Mouse (Mus musculus) hindbrain, embryonic 11.5 days (tissue): ENCODE measurements around the gene Fhl3. TPM values are rescaled to one million over a fixed set of nuclear protein-coding genes. Genes with fewer than 3 reads are reported as not detected.
"Not testable (repeated sequence)": the region's sequence is repeated elsewhere in the genome, so short reads cannot be mapped to it uniquely, and the experiment has no call there.

Experiments used
- ATAC-seq: fragments of 200-750 bp; cut with Nextera tagmentation; 2 replicates; pipeline ENCODE4 v1.8.0; 2017; ENCODE audit warnings: mild to moderate bottlenecking, moderate TSS enrichment, moderate library complexity; ENCODE audit not compliant: low FRiP score
- DNase-seq: peaks from one replicate; pipeline ENCODE4 v3.0.0-alpha.2; 2015; ENCODE audit warnings: low spot score
- H3K27ac ChIP-seq: fragments of 300-500 bp; sonication (generic); 2 replicates; pipeline ENCODE4 v1.5.1; 2014; ENCODE audit warnings: mild to moderate bottlenecking, low read depth, low read length
- H3K27me3 ChIP-seq: fragments of 300-500 bp; sonication (generic); 2 replicates; pipeline ENCODE4 v1.6.1; 2014; ENCODE audit warnings: mild to moderate bottlenecking, low read length, moderate library complexity, mixed read lengths; ENCODE audit not compliant: control insufficient read depth, insufficient read depth
- H3K36me3 ChIP-seq: fragments of 300-500 bp; sonication (generic); 2 replicates; pipeline ENCODE4 v1.6.1; 2014; ENCODE audit warnings: mild to moderate bottlenecking, low read length, moderate library complexity, mixed read lengths; ENCODE audit not compliant: control insufficient read depth, insufficient read depth
- H3K4me1 ChIP-seq: fragments of 300-500 bp; sonication (generic); replicated peaks from 2 replicates; pipeline ENCODE4 v1.6.1; 2014; ENCODE audit warnings: low read length, mixed read lengths; ENCODE audit not compliant: control insufficient read depth, insufficient read depth
- H3K4me2 ChIP-seq: fragments of 300-500 bp; sonication (generic); replicated peaks from 2 replicates; pipeline ENCODE4 v1.6.1; 2014; ENCODE audit warnings: mild to moderate bottlenecking, low read depth, low read length
- H3K4me3 ChIP-seq: fragments of 300-500 bp; sonication (generic); 2 replicates; pipeline ENCODE4 v1.5.1; 2014; ENCODE audit warnings: low read depth, low read length
- H3K9ac ChIP-seq: fragments of 300-500 bp; sonication (generic); 2 replicates; pipeline ENCODE4 v1.6.1; 2014; ENCODE audit warnings: low read depth, low read length
- H3K9me3 ChIP-seq: fragments of 300-500 bp; sonication (generic); 2 replicates; pipeline ENCODE4 v1.6.1; 2016; ENCODE audit warnings: low read length; ENCODE audit not compliant: control insufficient read depth
- WGBS: fragments of 180-500 bp; shearing (Covaris S2); extraction: QIAGEN DNeasy Blood & Tissue Kit; methylation state at CpG from one replicate; pipeline ENCODE4 v1.1.7; 2014; 5-methylcytosine and 5-hydroxymethylcytosine counted together
- polyA plus RNA-seq: library from polyadenylated mRNA; unstranded; fragments of >200 nt; fragmentation: Nextera tagmentation; extraction: Ambion mirVana; gene quantifications from 2 replicates; pipeline ENCODE4 v1.2.1, GENCODE M21; 2014

Fhl3 gene
- polyA plus RNA-seq, 1 experiment from 2014 or later = 4.7 TPM

DNA sequence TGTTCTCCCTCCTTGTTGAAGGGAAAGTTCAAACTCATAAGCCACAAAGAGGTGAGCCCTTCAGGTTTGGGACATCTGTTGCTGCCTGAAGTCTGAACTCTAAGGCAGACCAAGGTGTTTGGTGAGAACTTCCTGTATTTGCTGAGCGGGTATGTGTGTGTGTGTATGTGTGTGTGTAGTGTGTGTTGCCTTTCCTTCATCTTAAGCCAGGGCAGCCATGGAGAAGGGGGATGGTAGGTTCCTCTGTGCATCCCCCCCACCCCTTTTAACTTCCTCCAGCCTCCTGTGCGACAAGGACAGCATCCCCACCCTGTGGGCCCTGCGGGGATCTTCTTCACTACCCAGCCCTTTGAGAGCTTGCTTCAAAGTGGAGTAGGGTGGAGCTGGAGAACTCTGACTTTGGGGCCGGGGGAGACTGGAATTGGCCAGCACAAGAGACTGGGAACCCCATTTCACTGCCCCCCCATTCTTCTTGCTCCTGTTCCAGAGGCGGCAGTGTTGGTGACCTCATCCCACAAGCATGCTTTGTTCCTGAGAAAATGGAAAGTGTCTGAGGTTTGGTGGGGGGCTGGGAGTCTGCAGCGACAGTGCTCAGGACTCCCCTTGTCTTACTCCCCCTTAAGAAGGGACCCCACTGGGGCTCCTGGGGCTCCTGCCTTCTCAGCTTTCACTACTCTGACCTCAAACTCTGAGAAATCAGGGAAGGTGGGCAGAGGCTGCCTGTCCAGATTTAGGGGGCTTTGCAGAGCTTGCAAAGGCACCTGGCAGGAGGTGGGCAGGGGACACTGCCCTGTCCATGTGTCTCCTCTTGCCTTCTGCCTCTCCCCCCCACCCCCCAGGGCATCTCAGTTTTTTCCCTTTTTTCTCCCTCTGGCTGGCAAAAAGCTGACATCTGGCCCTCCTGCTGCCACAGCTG, 3.6 kb downstream of the Fhl3 start:
- Histone ChIP-seq H3K4me1 (peaks cover 9% of the 10 kb centered on the region; the same call in 1 of the 2 replicates), H3K27me3 (peaks cover 9% of the 10 kb centered on the region), H3K4me2 (0 out of 2 replicates have a peak overlapping the region, but pooled peaks have one; percentile 3), H3K9me3 (no peaks in the 10 kb centered on the region), H3K4me3 (no peak overlapping the region), H3K27ac (peak overlapping the region; percentile 72), H3K9ac (peak overlapping the region; percentile 15; the same call in 1 of the 2 replicates), H3K36me3 (no peaks in the 10 kb centered on the region)
- WGBS = 9% methylated on average over 6 of the region's 6 CpGs
- ATAC-seq (no peak), DNase-seq (peak; percentile 41)

DNA sequence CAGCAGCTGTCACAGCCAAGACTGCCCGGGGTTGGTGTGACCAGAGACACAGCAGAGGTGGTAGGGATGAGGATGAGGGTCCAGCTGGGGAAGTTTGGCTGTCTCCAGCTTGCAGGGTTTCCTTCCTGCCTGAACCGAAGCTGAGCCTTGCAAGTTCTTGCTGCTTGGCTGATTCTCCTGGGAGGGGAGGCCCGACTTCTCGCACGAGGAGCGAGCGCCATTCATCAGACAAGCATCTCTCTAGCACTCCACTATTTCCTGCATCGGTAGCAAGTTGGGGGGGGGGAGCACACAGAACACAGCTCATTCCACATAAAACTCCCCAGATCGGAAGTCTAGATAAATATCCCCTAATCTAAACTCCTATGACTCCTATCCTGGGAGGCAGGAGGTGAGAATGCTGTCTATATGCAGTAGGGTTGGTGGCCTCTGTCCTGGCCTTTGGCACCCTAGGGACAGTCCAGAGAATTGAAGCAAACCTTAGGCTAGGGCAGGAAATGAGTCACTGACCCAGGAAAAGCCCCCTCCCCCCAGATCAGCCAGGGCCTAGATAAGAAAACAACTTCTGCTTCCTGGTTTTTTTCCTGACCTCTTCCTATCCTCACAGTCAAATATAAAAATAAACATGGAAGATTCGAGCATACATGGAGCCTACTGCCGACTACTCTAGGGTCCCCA, 4.4 kb downstream of the Fhl3 start:
- 0 out of 2 replicates have a peak overlapping the region, but pooled peaks have one; percentile 3 for H3K4me2 ChIP-seq
- ATAC-seq = no peak
- H3K4me3 ChIP-seq = no peak overlapping the region
- WGBS = 20% methylated on average over 11 of the region's 11 CpGs
- H3K9ac ChIP-seq = peak overlapping the region; percentile 15; the same call in 1 of the 2 replicates
- peaks cover 14% of the 10 kb centered on the region for H3K27me3 ChIP-seq
- peak; percentile 41 for DNase-seq
- H3K36me3 ChIP-seq = no peaks in the 10 kb centered on the region
- H3K9me3 ChIP-seq = no peaks in the 10 kb centered on the region
- peaks cover 14% of the 10 kb centered on the region; the same call in 1 of the 2 replicates for H3K4me1 ChIP-seq
- H3K27ac ChIP-seq = peak overlapping the region; percentile 72

DNA sequence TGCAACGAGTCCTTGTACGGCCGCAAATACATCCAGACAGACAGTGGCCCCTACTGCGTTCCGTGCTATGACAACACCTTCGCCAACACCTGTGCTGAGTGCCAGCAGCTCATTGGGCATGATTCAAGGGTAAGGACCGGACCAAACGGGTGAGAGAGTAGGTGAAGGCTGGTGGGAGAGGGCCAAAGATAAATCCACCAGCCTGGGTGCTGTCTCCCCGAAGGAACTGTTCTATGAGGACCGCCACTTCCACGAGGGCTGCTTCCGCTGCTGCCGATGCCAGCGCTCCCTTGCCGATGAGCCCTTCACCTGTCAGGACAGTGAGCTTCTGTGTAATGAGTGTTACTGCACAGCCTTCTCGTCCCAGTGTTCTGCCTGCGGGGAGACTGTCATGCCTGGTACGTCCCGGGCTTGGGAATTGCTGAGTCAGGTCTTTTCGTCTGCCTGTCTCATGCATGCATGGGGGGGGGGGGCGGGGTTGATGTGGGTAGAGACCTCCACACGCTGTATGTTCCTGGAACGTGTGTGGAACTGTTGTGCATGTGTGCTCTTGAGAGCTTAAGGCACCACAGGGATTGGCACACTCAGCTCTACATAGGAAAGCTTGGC, 5.3 kb downstream of the Fhl3 start:
- no peaks in the 10 kb centered on the region for H3K9me3 ChIP-seq
- ATAC-seq (no peak), DNase-seq (no peak)
- no peaks in the 10 kb centered on the region for H3K36me3 ChIP-seq
- no peak overlapping the region for H3K9ac ChIP-seq
- H3K4me1 ChIP-seq = peaks cover 14% of the 10 kb centered on the region; the same call in 1 of the 2 replicates
- no peak overlapping the region for H3K4me2 ChIP-seq
- H3K27me3 ChIP-seq = peaks cover 14% of the 10 kb centered on the region
- H3K27ac ChIP-seq = no peak overlapping the region
- H3K4me3 ChIP-seq = no peak overlapping the region
- 86% methylated on average over 23 of the region's 23 CpGs for WGBS

DNA sequence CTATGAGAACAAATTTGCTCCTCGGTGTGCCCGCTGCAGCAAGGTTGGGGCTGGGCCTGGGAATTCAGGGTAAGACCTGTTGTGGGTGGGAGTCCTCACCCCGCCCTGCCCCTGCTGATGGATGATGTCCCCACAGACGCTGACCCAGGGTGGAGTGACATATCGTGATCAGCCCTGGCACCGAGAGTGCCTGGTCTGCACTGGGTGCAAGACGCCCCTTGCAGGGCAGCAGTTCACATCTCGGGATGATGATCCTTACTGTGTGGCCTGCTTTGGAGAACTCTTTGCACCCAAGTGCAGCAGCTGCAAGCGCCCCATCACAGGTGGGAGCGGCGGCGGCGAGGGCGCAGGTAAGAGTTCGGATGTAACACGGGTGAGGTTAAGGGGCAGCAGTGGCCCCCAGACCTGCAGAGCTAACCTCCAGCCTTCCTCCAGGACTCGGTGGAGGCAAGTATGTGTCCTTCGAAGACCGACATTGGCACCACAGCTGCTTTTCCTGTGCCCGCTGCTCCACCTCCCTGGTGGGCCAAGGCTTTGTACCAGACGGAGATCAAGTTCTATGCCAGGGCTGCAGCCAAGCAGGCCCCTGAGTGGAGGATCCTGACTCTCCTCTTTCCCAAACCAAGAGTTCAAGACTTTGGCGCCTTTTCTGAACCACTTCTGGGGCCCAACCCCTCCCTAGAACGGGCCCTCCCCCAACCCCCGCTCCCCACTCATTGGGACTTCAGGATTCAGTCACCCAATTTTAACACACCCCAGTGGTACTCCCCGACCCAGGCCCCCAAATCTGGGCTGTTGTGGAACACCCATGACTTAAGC, 7.1 kb downstream of the Fhl3 start:
- H3K9me3 ChIP-seq, ATAC-seq, DNase-seq, H3K4me3 ChIP-seq, H3K9ac ChIP-seq, H3K4me2 ChIP-seq, H3K36me3 ChIP-seq, H3K27ac ChIP-seq, H3K27me3 ChIP-seq: not testable (repeated sequence)
- peaks cover 12% of the 10 kb centered on the region; the same call in 1 of the 2 replicates for H3K4me1 ChIP-seq
- 88% methylated on average over 25 of the region's 25 CpGs for WGBS

DNA sequence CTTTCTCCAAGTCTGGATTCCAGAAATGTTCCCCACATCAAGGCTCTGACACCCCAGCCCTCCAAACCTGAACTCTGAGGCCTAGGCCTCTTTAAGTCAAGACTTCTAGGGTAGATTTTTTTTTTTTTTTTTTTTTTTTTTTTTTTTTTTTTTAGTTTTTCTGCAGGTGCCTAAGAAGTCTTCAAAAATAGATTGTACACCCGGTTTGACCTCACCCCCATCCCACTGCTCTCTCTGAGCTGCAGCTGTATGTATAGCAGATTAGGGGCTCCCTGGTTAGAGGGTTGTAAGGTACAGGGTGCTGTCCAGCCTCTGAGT, 7.7 kb downstream of the Fhl3 start:
- Histone ChIP-seq H3K4me1 (peaks cover 12% of the 10 kb centered on the region; the same call in 1 of the 2 replicates), H3K27ac (0 out of 2 replicates have a peak overlapping the region, but pooled peaks have one; percentile 33)
- H3K27me3 ChIP-seq, ATAC-seq, H3K4me2 ChIP-seq, H3K36me3 ChIP-seq, DNase-seq, H3K4me3 ChIP-seq, H3K9ac ChIP-seq, H3K9me3 ChIP-seq: not testable (repeated sequence)
- WGBS = 25% methylated on average over 1 of the region's 1 CpGs

DNA sequence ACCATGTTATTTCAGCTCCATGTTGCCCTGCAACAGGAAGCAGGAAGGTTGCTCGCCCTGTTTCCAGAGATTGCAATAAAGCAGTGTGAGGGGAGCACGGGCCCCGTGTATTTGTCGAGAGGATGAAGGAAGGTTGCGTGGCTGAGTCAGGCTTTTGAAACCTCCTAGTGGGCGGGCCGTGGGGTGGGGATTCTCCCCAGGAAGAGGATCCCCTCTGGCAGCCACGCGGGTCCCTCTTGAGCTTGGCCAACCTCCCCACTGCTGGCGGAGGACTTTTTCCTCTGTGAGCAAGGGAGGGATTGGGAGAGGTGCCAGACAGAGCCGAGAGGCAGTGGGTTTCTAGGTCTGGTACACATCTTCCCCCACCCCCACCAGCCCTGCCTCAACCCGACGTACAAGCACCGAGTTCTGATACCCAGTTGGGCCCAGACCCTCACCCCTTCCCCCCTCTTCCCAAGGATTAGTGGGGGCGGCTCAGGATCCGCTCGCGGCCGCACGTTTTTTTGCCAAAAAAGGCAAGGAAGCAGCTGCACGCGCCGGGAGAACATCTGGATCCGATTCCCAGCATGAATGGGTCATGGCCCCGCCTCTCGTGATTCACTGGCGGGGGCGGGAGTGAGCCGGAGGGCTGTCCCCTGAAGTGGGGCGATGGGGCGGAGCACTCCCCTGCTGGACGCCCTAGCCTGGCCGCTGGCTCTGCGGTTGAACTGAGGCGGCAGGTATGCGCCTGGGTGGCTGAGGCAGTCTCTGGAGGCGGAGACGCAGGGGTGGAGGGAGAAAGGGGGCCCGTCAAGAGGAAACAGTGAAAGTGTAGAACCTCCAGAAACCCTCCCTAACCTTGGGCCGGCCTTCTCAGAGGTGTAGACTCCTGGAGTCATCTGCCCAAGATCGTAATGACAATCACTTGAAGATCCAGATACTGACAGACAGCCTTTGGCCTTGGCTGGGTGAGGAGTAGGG, 8.3 kb downstream of the Fhl3 start:
- H3K4me3 ChIP-seq = peak overlapping the region; percentile 25
- H3K4me1 ChIP-seq = peaks cover 12% of the 10 kb centered on the region; the same call in 1 of the 2 replicates
- WGBS = 2% methylated on average over 41 of the region's 41 CpGs
- peak; percentile 77 for DNase-seq
- H3K4me2 ChIP-seq = peak overlapping the region; percentile 43
- no peaks in the 10 kb centered on the region for H3K36me3 ChIP-seq
- H3K27ac ChIP-seq = peak overlapping the region; percentile 33; the same call in 1 of the 2 replicates
- peaks cover 8% of the 10 kb centered on the region for H3K27me3 ChIP-seq
- ATAC-seq = peak; percentile 44; the same call in 1 of the 2 replicates
- peak overlapping the region; percentile 24 for H3K9ac ChIP-seq
- H3K9me3 ChIP-seq = no peaks in the 10 kb centered on the region

DNA sequence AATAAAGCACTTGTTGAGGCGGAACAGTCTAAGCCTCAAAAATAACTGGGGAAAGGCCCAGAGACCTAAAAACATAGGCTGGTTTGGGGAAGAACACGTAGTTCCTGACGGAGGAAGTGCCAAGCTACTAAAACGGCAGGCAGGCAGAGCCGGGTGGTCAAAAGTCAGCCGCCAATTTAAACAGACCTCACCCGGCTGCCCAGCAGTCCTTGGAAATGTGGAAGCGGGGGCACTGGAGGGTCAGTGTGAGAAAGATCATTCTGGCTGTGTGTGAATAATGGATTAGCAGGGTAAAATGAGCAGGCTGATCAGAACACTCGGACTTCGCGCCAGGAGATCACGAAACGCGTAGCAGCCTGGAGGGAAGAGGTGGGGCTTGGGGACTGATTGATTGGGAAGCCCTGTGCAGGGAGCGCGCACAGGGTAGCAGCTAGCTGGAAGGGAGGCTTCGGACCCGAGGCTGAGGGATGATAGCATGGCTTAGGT, 9.5 kb downstream of the Fhl3 start:
- H3K9me3 ChIP-seq = no peaks in the 10 kb centered on the region
- H3K4me2 ChIP-seq = peak overlapping the region; percentile 39
- H3K36me3 ChIP-seq = no peaks in the 10 kb centered on the region
- H3K9ac ChIP-seq = no peak overlapping the region
- WGBS = 3% methylated on average over 18 of the region's 18 CpGs
- 0 out of 2 replicates have a peak overlapping the region, but pooled peaks have one; percentile 14 for H3K27ac ChIP-seq
- peak; percentile 55 for DNase-seq
- H3K27me3 ChIP-seq = peaks cover 8% of the 10 kb centered on the region
- H3K4me3 ChIP-seq = peak overlapping the region; percentile 19; the same call in 1 of the 2 replicates
- H3K4me1 ChIP-seq = peaks cover 10% of the 10 kb centered on the region; the same call in 1 of the 2 replicates
- ATAC-seq = no peak
